Mouse (Mus musculus): ENCODE results near the gene Fgf16. TPM values are rescaled to one million over a fixed set of nuclear protein-coding genes. Genes with fewer than 3 reads are reported as not detected.

The Fgf16 gene
- total and polyA plus RNA-seq, 2 experiments from 2014 or later = 0.12 TPM; not detected in 1

DNA sequence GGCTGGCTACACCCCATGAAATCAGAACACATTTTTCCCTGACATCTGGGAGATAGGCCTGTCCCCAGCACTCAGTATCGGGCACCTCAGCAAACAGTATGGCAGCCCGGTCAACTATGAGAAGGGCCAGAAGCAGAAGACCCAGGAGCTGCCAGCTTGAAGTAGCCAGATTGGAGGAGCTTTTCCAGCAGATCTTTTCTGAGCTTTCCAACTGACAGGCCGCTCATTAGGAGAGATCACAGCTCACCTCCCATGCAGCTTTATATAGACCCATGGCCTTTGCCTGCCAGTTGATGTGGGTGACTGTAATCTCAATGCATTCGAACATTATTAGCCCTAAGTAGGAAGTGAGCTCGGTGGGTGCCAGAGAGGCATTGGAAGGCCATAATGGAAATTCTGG lies 9.2 kb downstream of the Fgf16 start:
- DNase-seq (ENCODE audit: low spot score) = no peak
- H3K9ac ChIP-seq (replicated peaks; ENCODE audit: low read length, poor library complexity, severe bottlenecking) = no peak overlapping the region
- no peak overlapping the region for H3K27ac ChIP-seq (ENCODE audit: low read depth, low read length)
- no peak for ATAC-seq (ENCODE audit: low FRiP score)
- H3K4me1 ChIP-seq (ENCODE audit: insufficient read depth, low read length) = no peaks in the 10 kb centered on the region
- H3K27me3 ChIP-seq (ENCODE audit: insufficient read depth, low read length) = no peaks in the 10 kb centered on the region
- 85% methylated on average over 5 of the region's 5 CpGs for WGBS
- no peak overlapping the region for H3K4me2 ChIP-seq (ENCODE audit: low read depth, low read length, poor library complexity, severe bottlenecking)
- no peak for TF ChIP-seq CTCF (IDR thresholded peaks at IDR 0.05)
- no peaks in the 10 kb centered on the region for H3K36me3 ChIP-seq (ENCODE audit: insufficient read depth, low read length)
- H3K9me3 ChIP-seq (ENCODE audit: low read length) = no peaks in the 10 kb centered on the region
- no peak overlapping the region for H3K4me3 ChIP-seq (ENCODE audit: low read depth, low read length)

DNA sequence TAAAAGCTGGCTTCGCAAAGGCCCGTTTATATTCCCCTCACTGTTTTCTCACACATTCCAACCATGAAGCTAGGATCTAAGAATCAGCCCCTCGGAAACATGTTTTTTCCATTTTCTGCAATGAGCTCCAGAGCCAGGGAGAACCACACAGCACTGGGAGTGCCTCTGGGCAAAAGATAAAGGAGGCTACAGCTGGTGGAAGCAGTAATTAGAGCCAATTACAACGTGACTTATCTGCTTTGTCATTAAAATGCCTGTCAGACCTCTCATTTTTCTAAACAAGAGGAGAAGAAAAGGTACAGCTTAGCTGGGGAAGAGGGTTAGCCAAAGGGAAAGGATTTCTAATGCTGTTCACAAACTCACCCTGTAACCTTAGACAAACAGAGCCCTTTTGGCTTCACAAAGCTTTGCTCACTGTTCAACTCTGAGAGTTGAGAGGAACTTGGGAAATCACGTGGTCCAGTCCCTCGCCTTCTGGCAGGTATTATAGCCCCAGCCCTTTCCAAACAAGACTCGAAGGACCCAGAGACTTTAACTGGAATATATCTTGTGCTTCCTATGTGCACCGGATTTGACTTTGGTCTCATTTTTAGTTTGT lies 30.8 kb downstream of the Fgf16 start:
- WGBS = 45% methylated on average over 8 of the region's 8 CpGs

DNA sequence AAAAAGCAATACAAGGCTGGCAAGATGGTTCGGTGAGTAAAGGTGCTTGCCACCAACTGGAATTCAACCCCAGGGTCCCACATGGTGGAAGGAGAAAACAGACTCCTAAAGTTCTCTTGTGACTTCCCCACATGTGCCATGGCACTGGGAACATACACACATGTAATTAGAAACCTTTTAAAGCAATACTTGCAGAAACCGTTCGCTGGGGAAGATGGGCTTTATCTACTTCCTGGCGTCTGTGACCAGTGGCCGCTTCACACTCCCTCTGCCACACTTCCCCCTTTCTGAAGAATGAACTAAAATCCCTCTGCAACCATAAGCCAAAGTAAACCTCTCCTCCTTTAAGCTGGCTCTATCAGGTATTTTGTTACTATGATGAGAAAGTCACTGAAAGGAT lies 60.4 kb downstream of the Fgf16 start:
- Histone ChIP-seq H3K4me3 (ENCODE audit: low read depth, low read length) (no peak overlapping the region), H3K4me2 (ENCODE audit: low read depth, low read length, poor library complexity, severe bottlenecking) (no peak overlapping the region), H3K4me1 (ENCODE audit: insufficient read depth, low read length) (no peaks in the 10 kb centered on the region), H3K9me3 (ENCODE audit: low read length) (no peaks in the 10 kb centered on the region), H3K27ac (ENCODE audit: low read depth, low read length) (no peak overlapping the region), H3K27me3 (ENCODE audit: insufficient read depth, low read length) (no peaks in the 10 kb centered on the region), H3K36me3 (ENCODE audit: insufficient read depth, low read length) (peaks cover 2% of the 10 kb centered on the region; the same call in 1 of the 2 replicates), H3K9ac (replicated peaks; ENCODE audit: low read length, poor library complexity, severe bottlenecking) (no peak overlapping the region)
- DNase-seq (ENCODE audit: low spot score) (no peak), ATAC-seq (ENCODE audit: low FRiP score) (no peak)
- WGBS = 88% methylated on average over 5 of the region's 5 CpGs
- TF ChIP-seq CTCF (IDR thresholded peaks at IDR 0.05) = no peak

More for the DNA sequence above, 30.8 kb downstream of the Fgf16 start:
- ATAC-seq (ENCODE audit: low FRiP score) = no peak; the same call in 1 of the 2 replicates
- H3K4me3 ChIP-seq (ENCODE audit: low read depth, low read length) = no peak overlapping the region
- H3K27ac ChIP-seq (ENCODE audit: low read depth, low read length) = no peak overlapping the region
- H3K9ac ChIP-seq (replicated peaks; ENCODE audit: low read length, poor library complexity, severe bottlenecking) = no peak overlapping the region
- DNase-seq (ENCODE audit: low spot score) = no peak
- H3K36me3 ChIP-seq (ENCODE audit: insufficient read depth, low read length) = no peaks in the 10 kb centered on the region
- H3K4me1 ChIP-seq (ENCODE audit: insufficient read depth, low read length) = no peaks in the 10 kb centered on the region
- no peak for TF ChIP-seq CTCF (IDR thresholded peaks at IDR 0.05)
- no peaks in the 10 kb centered on the region for H3K9me3 ChIP-seq (ENCODE audit: low read length)
- H3K4me2 ChIP-seq (ENCODE audit: low read depth, low read length, poor library complexity, severe bottlenecking) = no peak overlapping the region
- no peaks in the 10 kb centered on the region for H3K27me3 ChIP-seq (ENCODE audit: insufficient read depth, low read length)

Other genes starting within 250 kb of the Fgf16 start
- gene Atrx, start 165.1 kb downstream of the Fgf16 start, total RNA-seq (2014; rRNA removed) = 295 and 343 TPM in 2 replicates
- gene Atrx, start 165.1 kb downstream of the Fgf16 start, polyA plus RNA-seq (2015; fragmentation: Nextera tagmentation; extraction: Ambion mirVana) = 203 and 238 TPM in 2 replicates
- gene Magt1, start 247.6 kb downstream of the Fgf16 start, total RNA-seq (2014; rRNA removed) = 16.5 and 23.6 TPM in 2 replicates
- 14.5 and 14.8 TPM in 2 replicates for gene Magt1, start 247.6 kb downstream of the Fgf16 start, polyA plus RNA-seq (2015; fragmentation: Nextera tagmentation; extraction: Ambion mirVana)

Measured in midbrain, postnatal 0 days (tissue).